Mouse (Mus musculus) embryo, embryonic 11.5 days (tissue): ENCODE results near the gene Gstt2.

Experiments used
- DNase-seq: peaks from one replicate; pipeline ENCODE4 v3.0.0-alpha.2; 2012; ENCODE audit warnings: low read depth, low spot score

Gene Gstt2

DNA sequence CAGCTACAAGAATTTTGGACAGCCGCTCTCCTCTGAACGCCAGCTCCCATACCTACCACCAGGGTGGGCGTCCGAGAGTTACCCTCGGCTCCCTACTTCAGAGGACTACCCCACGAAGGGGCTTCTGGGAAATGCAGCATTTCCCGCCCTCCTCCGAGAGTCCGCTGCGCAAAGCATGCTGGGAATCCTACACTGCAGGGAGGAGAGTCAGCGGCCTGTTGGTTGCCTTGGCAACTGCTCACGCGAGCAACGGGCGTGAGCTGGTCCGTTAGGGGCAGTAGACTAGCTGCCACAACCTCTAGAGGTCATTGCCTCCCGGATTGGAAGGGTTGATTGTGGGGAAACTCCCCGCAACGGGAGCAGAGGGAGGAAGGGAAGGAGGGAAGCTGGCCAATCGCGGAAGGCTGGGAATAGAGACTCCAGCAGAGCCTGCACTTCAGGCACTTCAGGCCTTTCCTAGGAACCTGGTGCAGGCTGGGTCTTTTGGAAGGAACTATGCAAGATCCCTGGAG, at the start of gene Gstt2:
Gene Gstt2 (minus strand): TSS at position 177 of the 512 bp plus-strand sequence.
- peak; percentile 96 for DNase-seq

DNA sequence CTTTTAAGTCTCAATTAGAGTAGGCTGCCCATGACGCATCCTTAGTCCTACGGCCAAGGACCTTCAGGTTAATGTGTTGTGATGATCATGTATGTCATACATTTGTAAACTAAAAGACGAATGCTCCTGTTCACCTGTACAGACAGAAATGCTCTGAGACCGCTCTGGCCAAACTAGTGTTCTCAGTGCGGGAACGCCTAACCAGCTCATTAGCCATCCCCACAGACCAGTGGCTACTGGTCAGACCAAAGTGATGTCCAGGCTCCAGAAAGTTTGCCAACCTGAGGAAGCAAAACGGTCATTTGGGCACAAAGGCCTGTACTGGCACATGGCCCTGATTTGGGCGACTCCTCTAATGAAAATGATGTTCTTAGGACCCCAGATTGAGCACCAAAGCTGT, 47.5 kb upstream of the Gstt2 start:
- DNase-seq: no peak

DNA sequence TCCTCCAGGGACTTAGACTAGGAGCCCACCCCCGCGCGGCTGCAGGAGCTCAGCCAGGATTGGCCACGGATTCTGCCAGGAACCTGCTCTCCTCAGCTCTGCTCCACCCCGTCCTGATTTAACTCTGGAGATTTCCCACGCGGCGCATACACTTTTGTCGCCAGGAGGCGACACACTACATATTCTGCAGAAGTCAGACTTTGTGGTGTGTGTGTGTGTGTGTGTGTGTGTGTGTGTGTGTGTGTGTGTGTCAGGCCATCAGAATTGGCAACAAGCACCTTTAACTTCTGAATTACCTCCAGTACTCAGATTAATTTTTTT, 46.0 kb upstream of the Gstt2 start:
- peak; percentile 58 for DNase-seq

DNA sequence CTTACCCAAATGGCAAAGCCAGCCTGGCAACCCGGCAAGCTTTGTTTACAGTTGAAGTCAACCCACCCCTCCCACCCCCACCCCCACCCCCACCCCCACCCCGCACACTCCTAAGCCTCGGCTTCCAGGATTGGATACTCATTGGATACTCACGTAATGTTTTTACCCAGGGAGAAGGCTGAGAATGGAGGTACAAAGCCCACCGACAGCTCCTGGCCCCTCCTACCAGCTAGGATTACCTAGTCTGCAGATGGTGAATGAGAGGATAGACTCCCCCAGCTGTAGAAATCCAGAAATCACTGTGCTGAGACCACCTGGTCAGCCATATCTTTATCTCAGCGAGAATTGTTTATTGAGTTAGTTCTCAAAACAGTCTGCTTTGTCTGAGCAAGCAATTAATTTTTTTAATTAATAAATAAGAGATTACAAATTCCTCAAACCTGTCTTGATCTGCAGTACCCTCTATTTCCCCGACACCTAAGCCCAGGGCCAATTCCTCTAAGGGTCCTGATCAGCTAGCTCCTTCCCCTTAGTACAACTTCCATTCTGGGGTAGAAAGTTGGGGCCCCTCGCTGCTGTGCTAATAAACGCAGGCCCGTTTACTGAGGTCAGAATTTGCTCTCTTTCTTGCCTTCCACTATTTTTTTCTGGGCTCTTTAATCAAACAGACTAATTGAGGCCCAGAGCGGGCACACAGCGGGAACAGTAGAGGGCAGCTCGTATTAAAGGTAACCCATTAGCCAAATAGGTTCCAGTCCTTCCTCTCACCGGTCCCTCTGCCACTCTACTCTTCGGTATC, 45.4 kb upstream of the Gstt2 start:
- DNase-seq: no peak

DNA sequence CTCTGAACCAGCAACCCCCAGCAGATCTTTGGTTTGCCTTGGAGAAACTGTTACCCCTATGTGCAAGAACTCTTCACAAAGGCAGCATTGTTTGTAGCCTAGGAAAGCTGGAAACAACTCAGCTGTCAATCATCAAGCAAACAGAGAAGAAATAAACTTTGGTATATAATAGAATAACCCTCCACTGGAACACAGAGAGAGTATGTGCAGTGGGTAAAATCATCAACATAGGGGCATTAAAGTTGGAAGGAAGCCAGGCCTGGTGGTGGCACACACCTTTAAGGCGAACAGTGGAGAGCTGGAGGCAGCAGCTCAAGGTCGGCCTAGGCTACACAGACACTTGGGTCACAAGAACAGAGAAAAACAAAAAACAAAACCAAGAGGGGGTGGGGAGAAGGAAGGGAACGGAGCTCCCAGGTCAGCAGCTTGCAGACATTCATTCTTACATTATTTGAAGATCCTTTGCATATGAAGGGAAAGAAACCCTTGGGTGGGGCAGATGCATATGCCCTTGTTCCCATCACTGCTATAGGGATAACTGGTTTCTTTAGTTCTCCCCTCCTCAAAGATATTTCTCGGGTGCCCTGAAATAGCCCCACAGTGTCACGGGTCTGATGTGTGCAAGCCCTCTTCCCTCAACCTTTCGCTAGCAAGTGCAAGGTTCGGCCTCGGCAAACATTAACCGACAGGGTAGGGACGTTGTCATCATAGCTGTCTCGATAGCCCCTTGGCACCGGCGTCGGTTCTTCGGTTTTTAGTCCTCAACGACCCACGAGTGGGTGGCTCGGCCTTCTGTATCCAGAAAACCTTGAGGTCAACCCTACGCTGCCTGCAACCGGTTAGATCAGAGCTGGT, 44.6 kb upstream of the Gstt2 start:
- no peak for DNase-seq

DNA sequence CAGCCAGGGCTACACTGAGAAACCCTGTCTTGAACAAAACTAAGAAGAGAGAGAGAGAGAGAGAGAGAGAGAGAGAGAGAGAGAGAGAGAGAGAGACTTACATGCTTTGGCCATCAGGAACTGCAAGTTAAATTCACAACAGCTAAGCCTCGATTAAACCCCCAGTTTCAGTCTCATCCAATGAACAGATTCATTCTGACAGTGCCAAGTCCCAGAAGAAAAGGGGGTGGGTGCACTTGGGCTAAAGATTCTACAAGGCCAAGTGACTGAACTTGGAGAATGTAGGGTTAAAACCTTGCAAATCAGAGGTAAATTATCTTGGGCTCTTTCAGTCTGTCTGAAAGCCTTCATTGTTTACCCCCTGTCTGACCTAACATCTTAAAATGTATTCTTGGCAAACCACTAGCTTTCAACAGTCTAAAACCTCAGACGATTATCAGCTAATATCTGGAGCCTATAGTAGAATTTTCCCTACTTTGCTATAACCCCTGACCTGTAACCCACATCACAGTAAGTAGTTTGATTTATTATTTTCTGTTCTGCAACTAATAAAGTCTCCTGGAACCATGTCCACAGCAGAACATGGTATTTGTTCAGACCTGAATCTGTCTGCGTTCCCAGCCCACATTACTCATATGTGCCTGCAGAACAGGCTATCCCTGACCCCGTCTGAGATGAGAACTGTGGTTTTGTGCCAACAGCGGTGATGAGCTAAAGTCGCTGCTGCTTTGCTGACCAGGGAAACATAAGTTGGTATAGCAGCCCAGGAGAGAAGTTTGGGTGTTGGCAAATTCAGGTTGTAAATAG, 43.8 kb upstream of the Gstt2 start:
- no peak for DNase-seq

DNA sequence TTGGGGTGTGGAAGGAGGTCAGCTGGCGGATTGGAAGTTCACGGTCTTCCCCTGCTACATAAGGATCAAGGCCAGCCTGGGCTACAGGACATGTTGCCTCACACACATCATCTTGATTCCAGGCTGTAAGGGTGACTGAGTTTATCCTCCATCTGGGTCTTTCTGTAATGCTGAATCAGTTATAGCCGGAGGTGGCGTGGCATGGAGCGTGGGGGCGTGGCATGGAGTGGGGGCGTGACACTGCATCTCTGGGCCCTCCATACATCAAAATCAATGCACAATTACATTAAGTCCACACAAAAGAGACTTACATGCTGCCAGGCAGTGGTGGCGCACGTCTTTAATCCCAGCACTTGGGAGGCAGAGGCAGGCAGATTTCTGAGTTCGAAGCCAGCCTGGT, 43.1 kb upstream of the Gstt2 start:
- DNase-seq: no peak

DNA sequence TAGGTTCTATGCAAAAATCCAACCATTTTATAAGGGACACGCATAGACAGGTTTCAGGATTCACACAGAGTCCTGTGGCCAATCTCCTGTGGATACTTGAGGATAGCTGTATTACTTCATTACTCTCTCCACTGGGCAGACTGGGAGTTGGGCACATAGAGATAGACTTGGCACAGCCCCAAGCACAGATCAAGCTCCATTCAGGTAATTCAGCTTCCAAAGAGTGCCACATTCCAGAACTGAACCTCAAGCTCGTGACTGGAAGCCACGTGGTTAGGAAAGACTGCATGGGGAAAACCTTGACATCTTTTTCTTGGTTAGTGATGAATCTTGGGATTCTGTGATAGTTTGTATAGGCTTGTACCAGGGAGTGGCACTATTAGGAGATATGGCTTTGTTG, 41.6 kb upstream of the Gstt2 start:
- no peak for DNase-seq

DNA sequence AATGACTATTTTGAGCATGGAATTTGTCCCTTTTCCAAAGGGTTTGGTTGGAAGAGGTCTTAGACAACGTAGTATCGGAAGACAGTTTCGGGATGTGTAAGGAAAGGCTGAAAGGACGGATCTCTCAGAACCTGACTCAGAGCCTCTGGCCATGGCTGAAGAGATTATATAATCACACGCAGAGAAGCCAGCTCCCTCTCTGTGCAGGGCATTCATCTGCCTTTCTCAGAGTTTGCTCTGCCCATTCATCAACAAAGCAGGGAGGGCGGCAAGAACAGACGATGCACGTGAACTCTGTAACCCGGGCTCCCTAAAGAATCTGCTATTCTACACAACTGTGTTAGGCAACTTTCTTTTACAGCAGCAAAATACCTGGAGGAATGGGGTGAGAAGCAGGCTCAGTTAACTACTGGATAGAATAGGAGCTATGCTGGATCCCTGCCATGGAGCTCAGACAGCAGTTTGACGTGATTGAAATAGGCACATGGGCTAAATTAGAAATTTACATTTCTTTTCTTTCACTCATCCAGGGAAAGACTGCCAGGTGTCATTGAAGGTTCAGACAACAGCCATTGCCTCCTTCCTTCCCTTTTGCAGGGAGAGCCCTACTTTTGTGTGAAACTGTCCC, 36.4 kb upstream of the Gstt2 start:
- no peak for DNase-seq

DNA sequence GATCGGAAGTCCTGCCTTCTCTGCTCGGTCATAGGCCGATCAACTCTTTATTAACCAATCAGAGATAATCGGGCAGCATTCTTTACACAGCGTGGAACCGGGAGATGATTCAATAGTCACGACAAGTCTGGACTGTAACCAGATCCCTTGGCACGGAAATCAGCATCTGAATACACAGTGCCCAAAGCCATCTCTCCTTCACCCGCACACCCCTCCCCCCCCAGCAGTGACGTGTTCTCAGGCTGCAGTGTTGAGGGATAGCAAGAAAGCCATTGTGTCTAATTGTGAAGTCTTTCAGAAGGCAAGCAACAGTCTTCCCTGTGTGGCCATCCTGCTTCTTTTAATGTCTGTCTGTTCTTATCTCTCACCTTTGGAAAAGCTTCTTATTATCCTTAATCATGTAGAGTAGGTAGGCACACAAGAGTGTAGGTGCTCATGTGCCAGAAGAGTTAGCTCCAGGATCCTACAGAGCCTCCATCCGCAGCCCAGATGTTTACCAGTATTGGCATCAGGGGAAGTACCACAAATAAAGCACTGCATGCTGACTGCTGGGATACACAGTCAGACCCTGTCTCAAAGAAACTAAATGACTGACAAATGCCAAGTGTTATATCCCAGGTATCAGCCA, 35.8 kb upstream of the Gstt2 start:
- DNase-seq: peak; percentile 77

DNA sequence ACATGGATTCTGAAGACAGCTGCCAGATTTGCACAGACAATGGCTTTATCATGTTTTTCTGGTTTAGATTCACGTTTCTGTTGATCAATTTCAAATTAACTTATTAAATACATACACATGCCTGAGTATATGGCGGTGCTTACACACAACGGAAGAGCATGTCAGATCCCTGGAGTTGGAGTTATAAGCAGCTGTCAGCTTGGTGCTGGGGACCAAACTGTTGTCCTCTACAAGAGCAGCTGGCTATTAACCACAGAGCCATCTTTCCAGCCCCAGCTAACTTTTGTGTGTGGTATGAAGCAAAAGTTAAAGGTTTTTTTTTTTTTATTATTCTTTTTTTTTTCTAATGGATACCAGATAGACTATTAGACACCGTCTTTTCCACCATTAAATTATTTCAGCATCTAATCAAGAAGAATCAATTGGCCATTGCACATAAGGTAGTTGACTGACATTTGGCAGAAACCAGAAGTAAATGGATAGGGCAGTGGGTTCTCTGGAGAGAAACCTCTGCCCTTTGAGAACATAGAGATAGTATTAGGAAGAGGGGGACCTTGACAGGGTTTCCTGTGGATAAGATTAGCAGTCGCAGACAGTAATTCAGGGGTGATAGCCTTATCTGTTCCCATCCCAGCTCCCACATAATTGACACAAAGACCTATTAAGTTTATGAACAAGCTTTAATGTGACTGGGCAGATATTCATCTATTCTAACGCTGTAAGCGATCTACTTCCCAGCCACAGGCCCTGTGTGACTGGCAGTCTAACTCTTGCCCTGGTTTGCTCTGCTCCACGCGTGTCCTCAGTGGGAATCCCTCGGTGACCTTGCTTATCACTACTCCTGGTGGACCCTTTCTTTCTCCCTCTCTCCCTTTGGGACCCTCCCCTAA, 35.0 kb upstream of the Gstt2 start:
- no peak for DNase-seq

DNA sequence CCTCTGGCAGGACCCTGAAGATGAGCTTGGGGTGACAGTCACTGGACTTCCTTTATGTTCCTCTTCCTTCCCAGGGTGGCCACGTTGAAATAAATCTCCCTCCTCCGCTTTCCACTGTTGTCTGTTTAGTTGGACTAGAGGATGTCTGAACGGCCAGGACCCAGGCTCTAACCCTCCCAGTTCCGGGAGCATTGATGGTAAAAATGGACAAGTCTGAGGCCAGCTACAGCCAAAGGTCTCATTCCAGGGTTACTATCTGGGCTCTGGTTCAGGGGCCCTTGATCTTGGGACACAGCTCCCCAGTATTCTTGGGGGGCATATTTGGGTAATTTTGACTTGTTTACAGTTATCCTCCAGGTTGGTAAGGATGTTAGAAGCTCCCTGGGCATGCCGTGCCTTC, 24.4 kb upstream of the Gstt2 start:
- DNase-seq: no peak

DNA sequence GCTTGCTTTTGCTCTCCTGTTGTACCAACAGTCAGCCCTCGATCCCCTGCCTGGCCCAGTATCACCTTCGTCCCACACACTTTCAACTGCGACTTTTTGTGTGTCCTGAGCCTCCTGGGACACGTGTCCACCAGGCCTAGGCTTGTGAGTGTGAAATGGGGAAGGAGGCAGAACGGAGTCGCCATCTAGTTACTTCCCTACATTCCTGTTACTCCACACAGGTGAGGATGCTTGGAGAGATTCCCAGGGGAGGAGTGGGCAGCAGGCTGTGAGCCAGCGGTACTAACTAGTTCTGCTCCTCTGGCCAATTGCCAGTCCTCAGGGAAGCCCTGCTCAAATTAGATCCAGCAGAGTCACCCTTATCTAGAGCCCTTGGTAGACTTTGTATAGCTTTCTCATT, 23.5 kb upstream of the Gstt2 start:
- DNase-seq: no peak

DNA sequence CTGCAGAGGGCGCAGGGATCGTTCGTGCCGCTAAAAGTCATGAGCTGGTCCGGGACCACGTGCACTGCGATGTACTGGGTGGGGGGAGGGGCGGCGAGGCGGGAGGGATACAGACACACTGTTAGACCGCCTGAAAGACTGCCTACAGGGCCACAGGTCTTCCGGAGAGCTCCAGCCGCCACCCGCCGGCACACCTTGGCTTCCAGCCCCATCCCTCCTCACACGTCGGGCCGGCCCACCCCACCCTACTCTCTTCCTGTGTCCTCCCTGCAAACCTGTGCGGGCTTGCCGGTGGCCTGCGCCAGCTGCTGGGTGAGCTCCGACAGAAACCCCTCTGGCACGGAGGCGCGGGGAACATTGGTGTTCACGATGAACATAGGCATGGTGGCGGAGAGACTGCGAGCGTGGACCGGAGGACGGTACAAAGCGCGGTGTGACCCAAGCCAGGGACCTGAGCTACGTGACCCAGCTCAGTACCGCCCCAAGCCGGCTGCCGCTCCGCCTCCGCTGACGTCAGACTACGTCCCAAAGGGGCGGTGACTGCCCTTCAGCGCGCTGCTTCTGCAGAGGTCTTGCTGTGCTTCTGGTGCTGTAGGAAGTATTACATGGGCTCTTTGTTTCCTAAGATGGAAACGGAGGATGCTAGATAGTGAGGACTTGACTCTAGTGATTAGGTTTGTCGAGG, 22.7 kb upstream of the Gstt2 start, which contains the start of gene Mif:
Gene Mif (minus strand): TSS at position 455 of the 685 bp plus-strand sequence.
- DNase-seq: peak; percentile 92

DNA sequence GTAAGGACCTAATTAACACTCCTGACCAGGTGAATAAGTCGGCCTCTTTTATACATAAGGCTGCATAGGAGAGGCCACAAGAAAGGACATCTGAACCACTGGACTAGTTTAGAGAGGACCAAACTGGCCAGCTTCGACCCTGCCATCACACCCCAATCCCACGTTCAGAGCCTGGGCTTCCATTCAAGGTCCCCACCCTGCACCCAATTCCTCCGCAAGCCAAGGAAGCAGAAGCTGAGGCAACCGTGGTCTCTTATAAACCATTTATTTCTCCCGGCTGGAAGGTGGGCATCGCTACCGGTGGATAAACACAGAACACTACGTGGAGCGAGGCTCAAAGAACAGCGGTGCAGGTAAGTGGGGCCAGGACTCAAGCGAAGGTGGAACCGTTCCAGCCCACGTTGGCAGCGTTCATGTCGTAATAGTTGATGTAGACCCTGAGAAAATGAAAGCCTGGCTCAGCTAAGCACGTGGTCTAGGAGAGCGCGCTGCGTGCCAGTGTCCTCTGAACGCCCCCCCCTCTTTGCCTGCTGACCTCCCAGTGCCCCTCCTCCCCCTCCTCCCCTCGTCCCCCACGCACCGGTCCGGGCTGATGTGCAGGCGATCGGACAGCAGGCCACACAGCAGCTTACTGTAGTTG, 22.0 kb upstream of the Gstt2 start:
- peak; percentile 50 for DNase-seq

DNA sequence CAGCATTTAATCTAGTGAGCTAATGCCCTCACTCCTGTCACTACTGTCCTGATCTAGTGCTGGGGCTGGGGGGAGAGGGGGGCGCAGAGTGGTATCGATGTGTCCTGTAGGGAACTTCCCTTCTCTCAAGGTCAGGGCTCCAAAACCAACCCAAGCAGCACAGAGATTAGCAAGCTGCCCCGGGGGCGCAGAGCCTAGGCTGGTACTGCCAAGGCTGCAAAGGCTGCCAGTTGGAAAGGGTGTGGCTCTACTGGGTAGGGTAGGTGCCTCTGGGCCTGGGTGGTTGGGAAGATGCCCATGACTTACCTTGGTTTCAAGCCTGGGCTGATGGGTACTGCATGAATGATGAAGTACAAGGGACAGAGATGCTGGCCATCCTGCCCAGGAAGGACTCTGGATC, 20.4 kb upstream of the Gstt2 start:
- no peak for DNase-seq

DNA sequence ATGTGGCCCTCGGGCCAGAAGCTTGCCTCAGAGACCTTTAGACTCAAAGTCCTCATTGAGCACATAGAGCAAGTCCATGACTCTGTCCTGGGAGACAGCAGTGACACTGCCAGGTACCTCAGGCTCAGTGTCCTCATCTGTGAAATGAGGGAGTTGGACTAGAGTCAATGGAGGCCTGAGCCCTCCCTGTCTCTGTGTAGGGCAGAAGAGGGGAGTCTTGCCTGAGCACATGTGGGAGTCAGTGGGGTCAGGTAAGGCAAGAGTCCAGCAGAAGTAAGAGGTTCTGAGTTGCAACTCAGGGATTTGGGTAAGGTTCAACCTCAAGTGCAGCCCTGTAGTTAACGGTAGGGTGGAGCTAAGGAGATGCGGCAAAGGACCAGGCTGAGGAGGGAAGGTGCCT, 19.8 kb upstream of the Gstt2 start:
- no peak for DNase-seq

DNA sequence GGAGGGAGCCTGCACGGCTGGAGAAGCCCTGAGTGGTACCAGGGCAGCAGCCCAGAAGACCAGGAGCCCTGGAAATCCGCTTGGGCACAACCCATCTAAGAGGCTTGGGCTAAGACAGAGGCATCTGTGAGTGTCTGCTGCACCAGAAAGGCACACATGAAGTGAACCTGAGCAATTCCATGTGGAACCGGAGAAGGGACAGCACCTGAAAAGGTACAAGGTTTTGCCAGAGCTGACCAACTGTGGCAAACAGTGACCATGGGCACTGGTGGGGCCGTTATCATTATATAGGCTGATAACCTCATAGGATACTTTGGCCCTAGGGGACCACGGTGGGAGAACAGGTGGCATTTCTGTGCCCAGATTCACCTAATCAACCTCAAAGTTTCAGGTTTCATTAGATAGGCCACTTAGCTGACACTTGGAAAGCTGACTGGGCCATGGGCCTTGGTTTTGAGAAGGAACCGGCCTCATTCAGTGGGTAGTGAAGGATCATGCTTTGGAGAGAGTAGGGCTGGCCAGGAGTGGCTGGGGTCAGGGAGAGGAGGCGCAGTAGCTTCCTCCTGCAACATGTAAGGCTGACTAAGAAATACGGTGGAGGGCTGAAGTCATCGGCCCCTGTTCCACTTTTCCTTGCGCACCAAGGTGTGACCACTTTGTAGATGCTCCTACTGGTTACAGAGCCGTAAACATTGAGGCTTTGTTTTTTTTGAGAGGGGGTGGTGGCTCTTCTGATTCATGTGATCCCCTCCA, 19.1 kb upstream of the Gstt2 start:
- DNase-seq: no peak
